Mouse (Mus musculus) MEL (cell line): Measurements from ENCODE around the gene Cog7.

ENCODE experiments used
- CHD2 ChIP-seq: IDR thresholded peaks from 2 replicates; pipeline ENCODE4 v1.6.1; 2011; ENCODE audit warnings: low read length, improper control_type of control experiment
- EP300 ChIP-seq, 2 experiments: IDR thresholded peaks; 2 replicates each; pipeline ENCODE4 v1.6.1; 2011; ENCODE audit warnings: improper control_type of control experiment in 2 of 2, low read length in 2 of 2, low read depth in 1 of 2, mild to moderate bottlenecking in 1 of 2
- MXI1 ChIP-seq: IDR thresholded peaks from 2 replicates; pipeline ENCODE4 v1.6.1; 2011; ENCODE audit warnings: mild to moderate bottlenecking, low read depth, low read length, improper control_type of control experiment
- POLR2A ChIP-seq, 2 experiments: IDR thresholded peaks; 2 replicates each; pipeline ENCODE4 v1.6.1; 2011 to 2012; ENCODE audit warnings: low read length in 2 of 2, mild to moderate bottlenecking in 2 of 2, control low read depth in 1 of 2, improper control_type of control experiment in 1 of 2, low read depth in 1 of 2, moderate library complexity in 1 of 2; ENCODE audit not compliant: control insufficient read depth in 1 of 2, insufficient read depth in 1 of 2, poor library complexity in 1 of 2
- TCF12 ChIP-seq: IDR thresholded peaks from 2 replicates; pipeline ENCODE4 v1.6.1; 2014; ENCODE audit warnings: low read depth, mild to moderate bottlenecking, inconsistent platforms, low read length, improper control_type of control experiment, moderate library complexity
- ZC3H11A ChIP-seq: IDR thresholded peaks from 2 replicates; pipeline ENCODE4 v1.6.1; 2012; ENCODE audit warnings: low read depth, mild to moderate bottlenecking, inconsistent platforms, low read length, improper control_type of control experiment
- ZKSCAN1 ChIP-seq: IDR thresholded peaks from 2 replicates; pipeline ENCODE4 v1.6.1; 2012; ENCODE audit warnings: low read depth, mild to moderate bottlenecking, inconsistent platforms, low read length, improper control_type of control experiment, moderate library complexity

DNA sequence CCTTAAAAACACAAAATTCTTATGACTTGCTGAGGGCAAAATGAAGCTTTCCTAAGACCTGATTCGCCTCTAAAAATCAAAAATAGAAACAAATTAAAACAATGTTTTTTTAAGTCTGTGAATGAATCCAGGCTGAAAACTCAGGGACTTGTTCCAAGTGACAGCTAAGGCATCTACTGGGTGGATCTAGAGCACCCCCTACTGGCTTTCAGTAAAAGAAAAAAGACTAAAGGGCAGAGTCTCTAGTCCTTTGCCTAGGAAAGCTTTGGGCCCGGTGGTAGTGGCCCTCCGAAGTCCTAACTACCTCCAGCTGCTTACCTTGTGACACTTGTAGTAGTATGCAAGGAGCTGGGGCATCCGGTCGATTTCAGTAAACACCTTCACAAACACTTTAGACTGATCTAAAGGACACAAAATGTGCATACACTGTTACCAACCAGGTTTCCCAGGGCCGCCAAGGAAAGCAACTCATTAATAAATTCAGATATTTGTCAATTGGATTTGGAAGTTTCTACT is 17.6 kb downstream of the Cog7 start:
- TF ChIP-seq TCF12 (no peak), EP300 (IDR thresholded peaks at IDR 0.05; ENCODE audit: low read depth in 1 of 2, low read length in 2 of 2) (no peak), POLR2A (IDR thresholded peaks at IDR 0.05; ENCODE audit: control insufficient read depth in 1 of 2, insufficient read depth in 1 of 2, low read depth in 1 of 2, low read length in 2 of 2, poor library complexity in 1 of 2) (no peak), ZC3H11A (peak; percentile 43; the same call in 1 of the 2 replicates), CHD2 (no peak), MXI1 (no peak), ZKSCAN1 (no peak)
